Mouse (Mus musculus): Measurements from ENCODE around the gene Parvg. TPM values are rescaled to one million over a fixed set of nuclear protein-coding genes. Genes with fewer than 3 reads are reported as not detected.
A peak's percentile ranks its signal among the peaks of the same experiment; 100 is the strongest.

Gene Parvg
- polyA plus RNA-seq, 1 experiment from 2014 or later = 1.2 TPM

- H3K27ac ChIP-seq (ENCODE audit: low read depth, low read length) = no peak overlapping the region
Measured at GRCm38 (mm10) chr15:84329940-84330339, 6.1 kb downstream of the Parvg start.

DNA sequence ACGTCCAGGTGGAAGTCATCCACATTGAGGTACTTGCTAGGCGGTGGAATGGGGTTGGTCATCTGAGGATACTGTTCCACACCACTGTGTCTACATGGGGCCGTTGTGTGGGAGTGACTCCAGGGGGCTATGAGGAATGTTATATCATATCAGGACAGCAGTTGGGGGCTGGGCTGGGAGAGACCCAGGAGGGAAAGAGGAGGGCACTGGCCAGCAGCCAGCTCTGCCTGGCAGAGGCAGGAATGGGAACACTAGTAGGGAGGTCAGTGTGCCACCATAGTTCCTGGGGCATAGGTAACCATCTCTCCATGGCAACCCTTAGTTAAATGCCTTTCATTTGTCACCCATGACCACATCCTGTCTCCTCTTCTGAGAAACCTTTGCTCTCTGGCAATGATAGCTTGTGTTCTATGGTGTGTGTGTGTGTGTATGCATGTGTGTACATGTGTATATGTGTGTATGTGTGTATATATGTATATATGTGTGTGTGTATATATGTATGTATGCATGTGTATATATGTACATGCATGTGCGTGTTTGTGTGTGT, 7.3 kb downstream of the Parvg start:
- 88% methylated on average over 4 of the region's 4 CpGs for WGBS
- H3K27ac ChIP-seq (ENCODE audit: low read depth, low read length) = no peak overlapping the region

More at GRCm38 (mm10) chr15:84329940-84330339, 6.1 kb downstream of the Parvg start:
- H3K27me3 ChIP-seq (ENCODE audit: control insufficient read depth, insufficient read depth, low read length) = no peaks in the 10 kb centered on the region
- DNase-seq (ENCODE audit: low spot score, missing footprints) (no peak), ATAC-seq (ENCODE audit: low FRiP score) (no peak)
- 89% methylated on average over 8 of the region's 8 CpGs for WGBS
- no peaks in the 10 kb centered on the region; the same call in 1 of the 2 replicates for H3K4me1 ChIP-seq (ENCODE audit: control insufficient read depth, insufficient read depth, low read length)
- no peak overlapping the region for H3K4me2 ChIP-seq
- no peaks in the 10 kb centered on the region for H3K9me3 ChIP-seq (ENCODE audit: control insufficient read depth, low read length)
- no peaks in the 10 kb centered on the region for H3K36me3 ChIP-seq (ENCODE audit: control insufficient read depth, insufficient read depth, low read length)
- H3K4me3 ChIP-seq (ENCODE audit: low read depth, low read length) = no peak overlapping the region
- no peak overlapping the region for H3K9ac ChIP-seq (ENCODE audit: low read length)

DNA sequence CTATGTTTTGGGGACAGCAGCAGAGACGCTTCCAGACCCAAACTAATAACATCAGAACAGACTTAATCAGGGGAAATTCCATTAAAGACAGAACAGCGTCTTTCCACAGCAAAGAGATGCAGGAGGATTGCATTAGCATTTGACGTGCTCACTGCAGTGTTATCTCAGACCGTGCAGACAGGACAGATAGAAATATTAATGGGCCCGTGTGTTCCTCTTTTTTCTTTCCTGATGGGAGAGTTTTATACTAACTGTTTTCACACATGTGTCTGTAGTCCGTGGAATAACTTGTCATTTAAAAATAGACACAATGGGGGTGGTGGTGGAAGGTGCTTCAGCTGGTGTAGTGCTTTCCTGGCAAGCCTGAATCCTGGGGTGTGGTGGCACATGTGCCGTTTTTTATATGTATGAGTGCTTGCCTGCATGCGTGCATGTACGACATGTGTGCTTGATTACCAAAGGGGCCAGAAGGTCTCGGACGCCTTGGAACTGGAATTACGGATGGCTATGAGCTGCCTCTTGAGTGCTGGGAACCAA, 12.5 kb downstream of the Parvg start:
- 87% methylated on average over 12 of the region's 12 CpGs for WGBS
- DNase-seq (ENCODE audit: low spot score, missing footprints) = no peak
- H3K4me3 ChIP-seq (ENCODE audit: low read depth, low read length) = no peak overlapping the region
- H3K27ac ChIP-seq (ENCODE audit: low read depth, low read length) = no peak overlapping the region
- H3K4me1 ChIP-seq (ENCODE audit: control insufficient read depth, insufficient read depth, low read length) = no peaks in the 10 kb centered on the region
- H3K9me3 ChIP-seq (ENCODE audit: control insufficient read depth, low read length) = no peaks in the 10 kb centered on the region
- H3K27me3 ChIP-seq (ENCODE audit: control insufficient read depth, insufficient read depth, low read length) = no peaks in the 10 kb centered on the region
- ATAC-seq (ENCODE audit: low FRiP score) = no peak
- no peaks in the 10 kb centered on the region for H3K36me3 ChIP-seq (ENCODE audit: control insufficient read depth, insufficient read depth, low read length)
- no peak overlapping the region for H3K9ac ChIP-seq (ENCODE audit: low read length)
- no peak overlapping the region for H3K4me2 ChIP-seq

More for the DNA sequence above, 7.3 kb downstream of the Parvg start:
- Histone ChIP-seq H3K4me2 (no peak overlapping the region), H3K36me3 (ENCODE audit: control insufficient read depth, insufficient read depth, low read length) (no peaks in the 10 kb centered on the region), H3K4me3 (ENCODE audit: low read depth, low read length) (no peak overlapping the region), H3K4me1 (ENCODE audit: control insufficient read depth, insufficient read depth, low read length) (no peaks in the 10 kb centered on the region), H3K9ac (ENCODE audit: low read length) (no peak overlapping the region), H3K27me3 (ENCODE audit: control insufficient read depth, insufficient read depth, low read length) (no peaks in the 10 kb centered on the region), H3K9me3 (ENCODE audit: control insufficient read depth, low read length) (no peaks in the 10 kb centered on the region)
- ATAC-seq (ENCODE audit: low FRiP score) = no peak
- DNase-seq (ENCODE audit: low spot score, missing footprints) = peak; percentile 44

- Histone ChIP-seq H3K9me3 (ENCODE audit: control insufficient read depth, low read length) (no peaks in the 10 kb centered on the region), H3K27me3 (ENCODE audit: control insufficient read depth, insufficient read depth, low read length) (no peaks in the 10 kb centered on the region), H3K27ac (ENCODE audit: low read depth, low read length) (no peak overlapping the region), H3K4me2 (no peak overlapping the region), H3K9ac (ENCODE audit: low read length) (no peak overlapping the region), H3K36me3 (ENCODE audit: control insufficient read depth, insufficient read depth, low read length) (no peaks in the 10 kb centered on the region), H3K4me3 (ENCODE audit: low read depth, low read length) (no peak overlapping the region), H3K4me1 (ENCODE audit: control insufficient read depth, insufficient read depth, low read length) (no peaks in the 10 kb centered on the region)
- WGBS = 69% methylated on average over 5 of the region's 5 CpGs
- DNase-seq (ENCODE audit: low spot score, missing footprints) (no peak), ATAC-seq (ENCODE audit: low FRiP score) (no peak)
Measured at GRCm38 (mm10) chr15:84337599-84337998, 13.8 kb downstream of the Parvg start.

- Histone ChIP-seq H3K4me1 (ENCODE audit: control insufficient read depth, insufficient read depth, low read length) (no peaks in the 10 kb centered on the region), H3K27ac (ENCODE audit: low read depth, low read length) (no peak overlapping the region), H3K4me3 (ENCODE audit: low read depth, low read length) (no peak overlapping the region), H3K9me3 (ENCODE audit: control insufficient read depth, low read length) (no peaks in the 10 kb centered on the region), H3K27me3 (ENCODE audit: control insufficient read depth, insufficient read depth, low read length) (no peaks in the 10 kb centered on the region), H3K36me3 (ENCODE audit: control insufficient read depth, insufficient read depth, low read length) (no peaks in the 10 kb centered on the region), H3K4me2 (no peak overlapping the region), H3K9ac (ENCODE audit: low read length) (no peak overlapping the region)
- ATAC-seq (ENCODE audit: low FRiP score) (no peak), DNase-seq (ENCODE audit: low spot score, missing footprints) (no peak)
- WGBS = 61% methylated on average over 2 of the region's 2 CpGs
Measured at GRCm38 (mm10) chr15:84340926-84341325, 17.1 kb downstream of the Parvg start.

DNA sequence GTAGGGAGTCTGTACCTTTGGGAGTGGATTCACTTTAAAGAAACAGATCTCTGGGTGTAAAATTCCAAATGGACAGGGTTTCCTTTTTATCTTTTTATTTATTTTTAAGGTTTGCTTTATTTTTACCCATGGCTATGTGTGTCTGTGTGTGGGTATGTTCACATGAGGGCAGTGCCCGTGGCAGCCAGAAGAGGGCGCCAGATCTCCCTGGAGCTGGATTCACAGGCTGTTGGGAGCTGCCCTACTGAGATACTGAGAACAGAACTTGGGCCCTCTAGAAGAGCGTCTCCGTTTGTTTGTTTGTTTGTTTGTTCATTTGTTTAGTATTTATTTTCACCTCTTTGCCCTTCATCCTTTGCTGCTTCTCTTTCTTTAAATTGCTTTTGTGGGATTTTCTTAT, 24.9 kb downstream of the Parvg start:
- H3K4me3 ChIP-seq (ENCODE audit: low read depth, low read length) = no peak overlapping the region
- no peaks in the 10 kb centered on the region for H3K27me3 ChIP-seq (ENCODE audit: control insufficient read depth, insufficient read depth, low read length)
- DNase-seq (ENCODE audit: low spot score, missing footprints) (peak; percentile 49), ATAC-seq (ENCODE audit: low FRiP score) (no peak)
- H3K9ac ChIP-seq (ENCODE audit: low read length) = no peak overlapping the region
- H3K4me2 ChIP-seq = no peak overlapping the region
- H3K4me1 ChIP-seq (ENCODE audit: control insufficient read depth, insufficient read depth, low read length) = no peaks in the 10 kb centered on the region; the same call in 1 of the 2 replicates
- no peaks in the 10 kb centered on the region for H3K36me3 ChIP-seq (ENCODE audit: control insufficient read depth, insufficient read depth, low read length)
- no peak overlapping the region for H3K27ac ChIP-seq (ENCODE audit: low read depth, low read length)
- 93% methylated on average over 4 of the region's 4 CpGs for WGBS
- no peaks in the 10 kb centered on the region for H3K9me3 ChIP-seq (ENCODE audit: control insufficient read depth, low read length)

GRCm38 (mm10) chr15:84349915-84350738, 26.3 kb downstream of the Parvg start:
- no peak overlapping the region for H3K4me2 ChIP-seq
- WGBS = 64% methylated on average over 14 of the region's 14 CpGs
- no peaks in the 10 kb centered on the region for H3K36me3 ChIP-seq (ENCODE audit: control insufficient read depth, insufficient read depth, low read length)

GRCm38 (mm10) chr15:84351342-84351741, 27.5 kb downstream of the Parvg start:
- Histone ChIP-seq H3K36me3 (ENCODE audit: control insufficient read depth, insufficient read depth, low read length) (no peaks in the 10 kb centered on the region), H3K4me2 (no peak overlapping the region), H3K27me3 (ENCODE audit: control insufficient read depth, insufficient read depth, low read length) (no peaks in the 10 kb centered on the region), H3K9ac (ENCODE audit: low read length) (no peak overlapping the region), H3K4me1 (ENCODE audit: control insufficient read depth, insufficient read depth, low read length) (no peaks in the 10 kb centered on the region; the same call in 1 of the 2 replicates), H3K4me3 (ENCODE audit: low read depth, low read length) (no peak overlapping the region), H3K27ac (ENCODE audit: low read depth, low read length) (no peak overlapping the region), H3K9me3 (ENCODE audit: control insufficient read depth, low read length) (no peaks in the 10 kb centered on the region)
- peak; percentile 14 for DNase-seq (ENCODE audit: low spot score, missing footprints)
- no peak for ATAC-seq (ENCODE audit: low FRiP score)
- WGBS = 84% methylated on average over 7 of the region's 7 CpGs

More at GRCm38 (mm10) chr15:84349915-84350738, 26.3 kb downstream of the Parvg start:
- Histone ChIP-seq H3K27me3 (ENCODE audit: control insufficient read depth, insufficient read depth, low read length) (no peaks in the 10 kb centered on the region), H3K27ac (ENCODE audit: low read depth, low read length) (no peak overlapping the region), H3K4me3 (ENCODE audit: low read depth, low read length) (no peak overlapping the region), H3K4me1 (ENCODE audit: control insufficient read depth, insufficient read depth, low read length) (no peaks in the 10 kb centered on the region; the same call in 1 of the 2 replicates), H3K9me3 (ENCODE audit: control insufficient read depth, low read length) (no peaks in the 10 kb centered on the region), H3K9ac (ENCODE audit: low read length) (no peak overlapping the region)
- peak; percentile 83 for DNase-seq (ENCODE audit: low spot score, missing footprints)
- no peak for ATAC-seq (ENCODE audit: low FRiP score)
